Mouse (Mus musculus): ENCODE data around the gene Adra1b. TPM values are rescaled to one million over a fixed set of nuclear protein-coding genes. Genes with fewer than 3 reads are reported as not detected.

Gene Adra1b
- total RNA-seq, 2 experiments from 2014 or later: 1.8 to 2.9 TPM

DNA sequence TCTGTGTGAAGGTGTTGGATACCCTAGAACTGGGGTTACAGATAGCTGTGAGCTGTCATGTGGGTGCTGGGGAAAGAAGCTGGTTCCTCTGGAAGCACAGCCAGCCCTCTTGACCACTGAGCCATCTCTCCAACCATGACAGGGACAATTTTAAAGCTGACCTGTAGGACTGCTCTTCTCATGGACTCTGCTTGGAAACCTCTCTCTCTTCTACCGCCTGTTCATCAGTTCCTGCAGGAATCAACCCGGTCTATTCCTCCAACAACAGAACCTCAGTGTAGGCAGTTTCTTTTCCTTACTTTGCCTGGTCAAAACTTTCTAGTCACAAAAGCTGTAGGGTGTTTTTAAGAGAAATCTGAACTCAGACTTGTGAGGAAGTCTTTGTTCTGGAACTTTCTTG lies 1.3 kb downstream of the Adra1b start:
- no peak for DNase-seq (ENCODE audit: low spot score in 2 of 2)

DNA sequence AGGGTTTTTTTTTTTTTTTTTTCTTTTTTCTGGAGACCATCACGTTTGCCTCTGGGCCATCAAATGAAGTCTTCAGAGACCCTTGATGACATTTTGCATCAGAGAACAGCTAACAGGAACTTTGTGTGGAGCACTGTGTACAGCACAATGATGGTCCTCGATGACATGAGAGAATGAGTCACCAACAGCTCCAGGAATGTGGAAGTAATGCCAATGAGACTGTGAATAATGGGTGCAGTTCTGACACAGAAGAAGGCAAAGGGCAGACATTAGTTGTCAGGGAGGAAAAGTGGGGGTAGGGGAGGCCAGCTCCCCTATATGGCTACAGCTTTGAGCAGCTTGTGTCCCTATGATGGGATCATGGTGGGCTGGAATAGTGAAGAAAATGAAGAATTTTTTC lies 5.7 kb downstream of the Adra1b start:
- DNase-seq (ENCODE audit: low spot score in 2 of 2): no peak

DNA sequence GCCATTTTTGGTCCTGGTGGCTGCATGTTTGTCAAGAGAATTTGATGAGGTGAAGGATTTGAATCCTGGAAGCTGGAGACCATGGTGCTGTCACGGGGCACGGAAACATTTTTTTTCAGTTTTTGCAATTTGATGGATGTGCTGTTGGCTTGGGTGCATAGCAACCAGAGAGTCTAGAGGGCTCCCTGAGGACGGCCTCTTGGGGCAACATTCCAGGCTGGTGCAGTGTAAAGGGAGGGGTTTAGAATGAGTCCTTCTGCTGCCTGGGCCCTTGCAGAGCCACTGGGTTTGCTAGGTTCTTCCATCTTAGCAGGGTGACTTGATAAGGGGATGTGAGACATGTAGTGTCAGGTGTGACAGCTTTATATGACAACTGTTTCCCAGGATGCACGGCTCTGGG lies 8.5 kb downstream of the Adra1b start:
- DNase-seq (ENCODE audit: low spot score in 2 of 2): no peak

DNA sequence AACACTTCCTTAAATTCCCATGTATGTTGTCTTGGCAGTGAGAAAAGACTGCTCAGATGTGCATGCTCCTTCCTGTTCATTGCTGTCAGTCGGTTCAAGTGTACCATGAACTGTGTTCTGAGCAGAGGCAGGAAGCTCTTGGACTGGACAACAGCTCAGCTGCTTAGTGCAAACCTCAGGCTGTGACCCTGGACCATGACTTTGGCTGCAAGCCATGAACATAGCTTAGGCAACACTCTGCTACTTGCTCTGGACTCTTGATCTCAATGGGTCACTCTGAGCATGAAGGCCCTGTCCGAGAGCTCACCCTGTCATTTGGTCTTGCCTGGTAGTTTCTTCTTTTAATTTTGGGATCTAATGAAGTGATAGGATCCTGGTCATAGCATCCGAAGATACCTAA lies 9.6 kb downstream of the Adra1b start:
- peak; percentile 28 to 39 for DNase-seq (ENCODE audit: low spot score in 2 of 2)

DNA sequence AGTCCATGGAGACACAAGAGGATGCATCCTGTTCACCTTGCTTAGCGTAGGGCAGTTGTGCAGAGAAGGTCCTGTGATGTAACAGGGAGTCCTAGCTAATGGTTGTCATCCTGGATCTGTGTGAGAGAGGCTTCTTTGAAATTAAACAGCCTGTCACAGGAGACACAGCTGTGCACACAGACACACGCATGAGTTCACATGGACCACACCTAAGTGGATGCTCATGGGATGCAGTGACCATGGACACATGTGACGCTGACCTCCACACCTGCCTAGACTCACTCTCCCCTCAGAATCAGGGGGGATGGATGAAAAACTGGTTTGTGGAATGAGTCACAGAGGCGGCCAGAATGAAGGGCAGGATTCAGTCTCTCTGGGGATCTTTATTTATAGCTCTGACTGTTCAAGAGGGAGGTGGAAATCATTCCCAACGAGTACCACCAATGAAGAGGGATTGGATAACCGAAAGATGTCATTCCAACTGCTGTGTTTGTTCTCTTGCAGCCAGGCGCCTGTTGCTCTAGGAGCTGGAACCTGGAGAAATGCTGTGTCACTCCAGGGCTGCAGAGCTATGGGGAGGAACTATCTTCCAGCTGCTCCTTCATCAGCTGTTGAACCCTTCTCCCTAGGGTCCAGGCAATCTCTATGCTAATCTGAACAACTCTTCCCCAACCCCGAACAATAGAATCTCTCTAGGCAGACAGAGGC lies 11.6 kb downstream of the Adra1b start:
- DNase-seq (ENCODE audit: low spot score in 2 of 2): no peak

DNA sequence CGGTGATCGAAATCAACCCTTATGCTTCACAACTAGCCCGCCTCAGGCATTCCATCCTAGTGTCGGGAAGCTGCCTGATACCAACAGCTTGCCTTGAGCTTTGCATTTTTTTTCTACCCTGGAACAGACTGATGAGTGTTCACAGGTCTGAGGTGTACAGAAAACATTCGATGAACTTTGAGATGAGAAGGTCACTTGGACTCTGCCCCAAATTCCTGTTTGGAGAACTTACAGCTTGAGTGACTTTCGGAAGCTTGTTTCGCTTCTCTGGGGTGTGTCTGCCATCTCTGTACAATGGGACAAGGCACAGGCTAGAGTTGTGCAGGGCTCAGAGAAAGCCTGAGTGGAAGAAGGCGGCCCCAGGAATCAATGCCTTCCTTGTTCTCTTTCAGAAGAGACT lies 12.3 kb downstream of the Adra1b start:
- DNase-seq (ENCODE audit: low spot score in 2 of 2): no peak

DNA sequence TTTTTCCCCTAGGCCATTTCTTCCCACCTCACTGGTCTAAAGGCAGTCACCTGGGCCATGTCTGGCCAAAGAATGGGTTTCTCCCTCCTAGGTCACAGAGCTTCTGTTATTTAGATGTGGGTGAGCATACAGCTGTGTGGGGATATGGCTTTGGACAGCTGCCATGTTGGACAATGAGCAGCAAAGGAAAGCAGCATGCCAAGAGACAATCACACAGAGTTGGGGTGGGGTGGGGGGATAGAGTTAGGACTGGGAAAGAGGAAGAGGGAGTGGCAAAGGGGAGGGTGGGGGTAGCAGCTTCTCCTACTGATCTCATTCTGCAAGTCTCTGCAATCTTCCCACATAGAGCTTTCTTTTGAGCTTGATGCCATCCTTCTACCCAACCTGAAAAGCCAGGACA lies 13.4 kb downstream of the Adra1b start:
- DNase-seq (ENCODE audit: low spot score in 2 of 2): no peak

DNA sequence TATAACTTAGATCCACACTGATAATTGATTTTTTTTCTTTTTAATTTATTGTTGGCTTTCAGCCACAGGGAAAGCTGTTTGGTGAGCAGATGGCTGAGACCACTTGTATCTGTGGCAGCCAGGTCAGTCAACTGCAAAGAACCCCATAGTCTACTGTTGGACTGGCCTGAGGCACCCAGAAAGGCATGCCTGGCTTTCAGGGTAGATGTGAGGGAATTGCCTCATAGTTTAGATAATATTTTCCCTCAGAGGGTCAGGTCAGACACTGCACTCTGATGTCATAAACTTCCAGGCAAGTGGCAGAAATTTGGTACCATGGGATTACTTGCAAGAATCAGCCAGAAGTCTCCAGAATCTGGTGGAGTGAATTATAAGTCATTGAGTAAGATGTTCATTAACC lies 16.5 kb downstream of the Adra1b start:
- DNase-seq (ENCODE audit: low spot score in 2 of 2): no peak

DNA sequence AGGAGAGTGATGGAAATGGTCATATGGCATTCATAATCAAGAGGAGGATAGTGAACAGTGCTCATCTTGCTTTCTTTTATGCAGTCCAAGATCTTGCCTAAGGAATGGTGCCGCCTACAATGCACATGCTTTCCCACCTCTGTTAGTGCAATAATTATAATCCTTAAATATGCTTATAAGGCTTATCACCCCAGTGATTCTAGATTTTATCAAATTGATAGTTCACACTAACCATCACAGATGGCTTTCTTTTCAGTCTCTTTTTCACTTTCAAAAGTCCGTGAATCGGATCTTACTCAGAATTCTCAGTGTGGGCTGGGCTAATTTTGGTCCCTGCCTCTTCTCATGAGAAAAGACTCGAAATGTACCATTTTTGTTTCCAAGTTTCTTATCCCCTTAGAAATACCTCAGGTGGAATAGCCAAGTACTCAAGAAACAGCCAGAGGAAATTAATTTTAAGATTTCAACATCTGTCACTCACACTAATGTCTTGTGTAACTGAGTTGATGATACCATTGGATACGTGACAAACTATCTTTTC lies 17.3 kb downstream of the Adra1b start:
- DNase-seq (ENCODE audit: low spot score in 2 of 2): no peak

DNA sequence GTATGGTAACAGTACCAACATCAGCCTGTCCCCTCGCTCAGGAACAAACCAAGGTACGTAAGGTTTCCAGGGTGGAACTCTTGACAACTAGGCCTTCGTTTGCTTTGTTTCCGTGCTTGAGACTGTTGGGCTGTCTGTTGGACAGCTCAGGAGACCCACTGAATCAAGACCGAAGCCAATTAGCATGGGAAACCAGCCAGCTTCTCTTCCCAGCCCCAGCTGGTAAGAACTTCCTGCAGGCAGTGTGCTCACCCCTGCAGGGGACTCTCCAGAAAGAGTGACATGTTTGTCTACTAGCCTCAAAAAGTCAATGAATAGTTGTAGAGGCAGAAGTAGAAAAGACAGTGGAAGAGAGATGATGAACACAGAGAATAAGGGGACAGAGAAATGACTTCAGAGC lies 23.8 kb downstream of the Adra1b start:
- DNase-seq (ENCODE audit: low spot score in 2 of 2): no peak

DNA sequence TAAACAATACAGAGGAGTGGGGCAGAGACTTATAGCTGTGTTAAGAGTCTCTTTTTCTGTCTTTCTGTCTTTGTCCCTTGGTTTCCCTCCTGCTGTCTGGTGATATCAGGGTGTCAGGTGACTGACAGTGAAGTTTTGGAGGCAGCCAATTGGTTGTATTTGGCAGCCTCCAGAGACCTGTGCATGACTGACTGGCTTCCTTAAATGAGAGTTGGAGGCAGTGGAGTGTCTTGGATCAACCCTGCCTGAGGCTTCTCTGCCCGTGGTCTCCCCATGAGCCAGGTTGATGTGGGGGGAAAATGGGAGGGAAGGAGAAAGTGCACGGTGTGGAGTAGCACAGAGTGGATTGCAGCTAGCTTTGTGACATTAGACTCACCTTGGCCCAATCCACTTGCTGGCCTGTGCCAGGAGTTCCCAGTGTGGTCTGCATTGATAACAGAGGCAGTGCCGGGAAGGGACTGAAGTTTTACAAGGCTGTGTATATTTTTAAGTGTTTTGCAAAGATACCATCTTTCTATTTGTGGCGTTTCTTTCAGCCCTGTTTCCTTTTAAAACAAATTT lies 33.2 kb downstream of the Adra1b start:
- DNase-seq (ENCODE audit: low spot score in 2 of 2): no peak

DNA sequence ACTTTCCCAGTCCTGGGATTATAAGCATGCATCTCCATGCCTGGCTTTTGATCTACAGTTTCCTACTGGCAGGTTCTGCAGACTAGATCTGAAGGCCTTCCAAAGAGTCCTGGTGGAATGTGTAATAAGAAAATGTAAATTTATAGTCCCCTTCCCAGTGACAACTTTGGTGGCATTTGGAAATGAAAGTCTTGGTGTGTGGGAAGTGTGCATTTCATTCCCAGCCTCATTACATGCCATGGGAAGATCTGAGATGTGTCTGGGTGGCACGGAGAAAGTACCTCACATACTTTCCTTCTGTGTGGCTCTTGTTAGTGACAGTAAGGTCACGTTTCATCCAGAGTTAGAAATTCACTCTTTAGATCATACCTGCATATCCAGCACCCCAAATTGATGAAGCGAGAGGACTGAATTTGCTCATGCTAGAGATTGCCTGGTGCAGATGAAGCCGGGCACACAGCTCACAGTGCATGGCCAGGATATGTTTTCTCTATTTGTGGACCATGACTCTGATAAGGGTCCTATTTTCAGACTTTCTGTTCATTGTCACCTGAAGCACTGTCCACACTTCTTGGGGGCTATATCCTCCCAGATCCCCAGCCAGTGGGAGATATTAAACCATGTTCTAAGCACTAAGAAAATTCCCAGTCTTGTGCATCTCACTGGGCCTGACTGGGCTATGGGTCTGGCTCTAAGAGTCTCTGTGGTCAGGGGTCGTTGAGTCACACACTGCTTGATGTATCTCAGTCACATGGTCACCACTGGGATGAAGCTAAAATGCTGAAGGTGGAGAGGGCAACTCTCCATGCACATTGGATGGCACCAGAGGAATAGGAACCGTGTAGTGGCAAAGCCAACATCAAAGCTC lies 35.5 kb downstream of the Adra1b start:
- no peak for DNase-seq (ENCODE audit: low spot score in 2 of 2)

DNA sequence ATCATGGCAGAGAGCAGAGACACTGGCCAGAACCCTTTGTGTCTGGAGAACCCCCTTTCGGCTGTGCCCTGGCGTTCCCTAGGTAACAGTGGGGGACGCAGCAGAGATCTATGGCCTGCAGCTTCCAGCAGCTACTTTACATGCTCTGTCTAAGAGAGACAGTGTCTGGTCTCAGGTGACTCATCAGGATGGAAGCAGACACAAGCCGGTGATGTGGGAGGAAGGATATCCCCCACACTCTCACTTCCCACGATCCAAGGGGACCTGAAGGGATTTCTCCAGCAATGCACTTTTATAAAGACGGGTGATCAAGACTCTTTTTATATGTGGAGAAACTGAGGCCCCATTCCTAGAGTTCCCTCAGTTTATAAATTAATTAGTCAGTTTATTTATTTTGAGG lies 48.0 kb downstream of the Adra1b start:
- no peak for DNase-seq (ENCODE audit: low spot score in 2 of 2)

DNA sequence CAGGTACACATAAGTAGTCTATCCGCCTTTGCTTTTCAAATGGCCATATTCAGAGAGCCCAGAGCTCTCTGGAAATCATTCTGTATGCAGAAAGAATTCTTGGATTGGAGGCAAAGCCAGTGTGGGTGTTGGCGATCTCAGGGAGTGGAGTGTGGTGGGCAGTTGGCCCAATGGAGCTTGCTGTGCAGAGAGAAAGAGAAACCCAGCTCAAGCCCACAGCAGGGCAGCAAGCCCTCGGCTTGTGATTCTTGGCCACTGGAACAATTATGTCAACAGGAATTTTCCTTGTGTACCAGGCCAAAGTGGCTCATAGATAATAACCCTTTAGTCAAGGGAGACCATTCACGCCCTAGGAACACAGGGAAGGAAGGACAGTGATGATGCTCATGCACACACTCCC lies 53.0 kb downstream of the Adra1b start:
- DNase-seq (ENCODE audit: low spot score in 2 of 2): no peak

DNA sequence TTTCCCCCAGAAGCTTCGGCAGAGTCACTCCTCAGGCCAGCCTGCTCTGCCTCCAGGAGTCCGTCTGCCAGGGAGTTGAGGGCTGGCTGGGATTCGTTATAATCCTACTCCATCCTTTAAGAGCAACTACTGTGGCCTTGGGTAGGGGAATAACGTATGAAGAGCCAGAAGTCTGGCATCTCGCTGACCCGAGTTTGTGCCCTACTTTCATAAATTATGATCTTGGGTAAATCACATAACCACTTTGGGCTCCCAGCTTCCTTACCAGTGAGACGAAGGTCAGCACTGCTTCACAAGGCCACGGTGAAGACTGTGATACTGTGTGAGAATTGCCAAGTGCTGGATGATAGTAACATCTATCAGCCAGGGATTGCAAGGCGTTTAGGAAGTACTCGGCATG lies 59.4 kb downstream of the Adra1b start:
- no peak for DNase-seq (ENCODE audit: low spot score in 2 of 2)

DNA sequence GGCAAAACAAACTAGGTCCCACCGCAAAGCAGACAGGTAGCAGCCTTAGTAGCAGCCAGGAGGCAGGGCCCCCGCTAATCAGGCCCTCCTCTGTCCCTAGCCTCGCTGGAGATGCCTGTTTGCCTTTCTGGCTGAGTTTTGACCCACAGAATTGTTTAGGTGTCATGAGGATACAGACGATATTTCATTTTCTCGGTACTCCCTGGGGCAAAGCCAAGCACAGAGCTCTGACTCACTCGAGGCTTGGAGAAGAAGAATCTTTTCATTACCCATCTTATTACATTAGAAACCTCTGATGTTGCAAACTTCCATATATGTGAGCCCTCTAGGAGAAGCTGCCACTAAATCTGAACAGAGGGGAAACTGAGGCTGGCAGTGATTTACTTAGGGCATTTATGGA lies 60.5 kb downstream of the Adra1b start:
- DNase-seq (ENCODE audit: low spot score in 2 of 2): no peak

DNA sequence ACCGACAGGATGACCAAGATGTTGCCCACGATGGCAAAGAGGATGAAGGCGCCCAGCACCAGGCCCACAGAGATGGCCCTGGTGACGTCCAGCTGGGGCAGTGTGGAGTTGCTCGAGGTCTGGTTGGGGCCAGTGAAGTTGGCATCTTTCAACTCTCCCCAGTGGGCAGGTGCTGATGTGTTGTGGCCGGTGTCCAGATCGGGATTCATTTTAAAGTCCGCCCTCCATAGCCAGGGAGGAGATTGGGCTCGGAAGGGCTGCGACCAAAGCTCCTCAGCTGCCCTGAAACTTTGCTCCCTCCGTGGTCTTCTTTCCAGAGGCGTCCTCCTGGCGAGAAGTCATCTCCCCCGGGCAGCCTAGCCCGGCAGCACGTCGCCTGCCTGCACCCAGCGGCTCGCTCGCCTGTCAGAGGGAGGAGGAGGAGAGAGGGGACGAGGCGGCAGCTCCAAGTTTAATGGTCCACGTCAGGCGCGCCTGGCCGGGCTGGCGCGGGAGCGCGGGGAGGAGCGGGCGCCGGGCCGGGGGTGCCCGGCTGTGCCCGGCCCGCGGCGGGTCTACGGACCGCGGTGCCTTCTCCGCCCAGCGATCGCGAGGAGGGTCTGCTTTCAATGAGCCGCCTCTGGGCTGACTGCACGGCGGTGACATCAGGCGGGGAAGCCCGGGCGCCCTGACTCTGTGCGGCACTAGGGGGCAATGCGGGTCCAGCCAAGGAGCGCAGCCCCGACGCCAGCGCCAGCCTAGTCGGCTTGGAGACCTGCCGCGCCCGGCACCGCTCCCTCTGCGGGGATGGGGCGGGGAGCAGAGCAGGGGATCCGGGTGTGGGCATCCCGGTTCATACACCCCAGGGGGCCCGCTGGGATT lies 64.9 kb downstream of the Adra1b start:
- DNase-seq (ENCODE audit: low spot score in 2 of 2): peak; percentile 63 to 75

DNA sequence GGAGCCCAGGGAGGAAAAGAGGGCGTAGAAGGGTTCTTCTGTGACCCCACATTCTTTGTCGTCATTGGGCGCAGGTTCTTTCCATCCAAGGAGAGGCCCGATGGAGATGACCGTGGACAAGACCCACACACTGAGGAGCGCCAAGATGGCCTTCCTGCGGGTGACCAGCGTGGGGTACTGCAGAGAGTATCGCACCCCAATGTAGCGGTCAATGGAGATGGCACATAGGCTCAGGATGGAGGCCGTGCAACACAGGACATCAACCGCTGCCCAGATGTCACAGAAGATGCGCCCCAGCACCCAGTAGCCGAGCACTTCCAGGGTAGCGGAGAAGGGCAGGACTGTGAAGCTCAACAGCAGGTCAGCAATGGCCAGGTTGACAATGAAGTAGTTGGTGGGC lies 65.6 kb downstream of the Adra1b start:
- no peak for DNase-seq (ENCODE audit: low spot score in 2 of 2)

DNA sequence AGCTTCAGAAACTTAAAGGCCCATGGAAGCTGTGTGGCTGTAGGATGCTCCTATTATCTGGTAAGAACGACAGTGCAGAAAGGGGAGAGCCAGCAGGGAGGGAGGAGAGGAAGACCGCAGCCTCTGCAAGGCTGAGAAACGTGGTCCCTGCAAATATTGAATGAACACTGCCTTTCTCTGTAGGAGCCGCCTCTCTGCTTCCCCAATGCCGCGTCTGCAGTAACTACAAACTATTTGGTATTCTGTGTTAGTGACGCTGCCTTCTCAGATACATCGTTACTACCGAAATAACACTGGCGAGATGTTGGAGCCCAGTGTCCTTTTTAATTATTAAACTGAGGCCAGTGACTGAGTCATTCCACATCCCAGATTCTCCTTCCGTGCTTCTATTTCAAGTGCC lies 66.5 kb downstream of the Adra1b start:
- no peak for DNase-seq (ENCODE audit: low spot score in 2 of 2)

DNA sequence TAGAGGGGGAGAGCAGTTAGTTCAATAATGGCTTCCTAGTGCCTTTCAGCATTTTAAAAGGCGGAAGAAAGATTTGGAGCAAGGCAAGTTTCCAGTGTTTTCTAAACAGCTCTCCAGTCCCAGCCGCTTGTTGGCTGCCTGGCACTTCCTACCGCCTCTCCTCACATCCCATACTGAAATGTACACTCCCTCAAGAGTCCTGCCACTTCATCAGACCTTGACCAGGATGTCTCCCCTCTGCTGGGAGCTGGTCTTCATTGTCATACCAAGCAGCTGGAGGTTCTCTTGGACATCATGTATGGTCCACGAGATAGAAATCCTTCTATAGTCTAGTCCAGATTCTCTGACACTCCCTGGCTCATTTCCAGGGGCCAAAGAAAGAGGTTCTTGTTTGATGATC lies 69.5 kb downstream of the Adra1b start:
- no peak for DNase-seq (ENCODE audit: low spot score in 2 of 2)

DNA sequence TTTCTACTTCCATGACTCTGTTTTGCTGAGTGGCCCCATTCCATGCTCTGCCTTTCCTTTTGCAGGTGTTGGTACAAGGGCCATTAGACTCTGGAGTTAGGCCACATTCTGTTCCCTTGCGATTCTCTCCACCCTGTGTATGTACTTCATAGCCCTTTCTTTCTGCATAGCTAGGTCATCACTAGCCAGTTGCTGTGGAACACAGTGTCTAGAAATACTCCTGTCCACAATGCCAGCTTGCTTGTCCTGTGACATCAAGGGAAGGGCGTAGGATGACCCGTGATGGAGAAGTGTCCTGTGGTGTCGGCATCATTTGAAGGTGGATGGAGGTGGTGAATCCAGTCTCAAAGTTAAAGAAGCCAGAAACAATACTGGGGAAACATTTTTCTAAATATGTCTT lies 74.2 kb downstream of the Adra1b start:
- no peak for DNase-seq (ENCODE audit: low spot score in 2 of 2)

Measured in adrenal gland, adult 18-20 months (tissue).